15 mouse cellular contexts compared by ENCODE assay signal in the genomic region with DNA sequence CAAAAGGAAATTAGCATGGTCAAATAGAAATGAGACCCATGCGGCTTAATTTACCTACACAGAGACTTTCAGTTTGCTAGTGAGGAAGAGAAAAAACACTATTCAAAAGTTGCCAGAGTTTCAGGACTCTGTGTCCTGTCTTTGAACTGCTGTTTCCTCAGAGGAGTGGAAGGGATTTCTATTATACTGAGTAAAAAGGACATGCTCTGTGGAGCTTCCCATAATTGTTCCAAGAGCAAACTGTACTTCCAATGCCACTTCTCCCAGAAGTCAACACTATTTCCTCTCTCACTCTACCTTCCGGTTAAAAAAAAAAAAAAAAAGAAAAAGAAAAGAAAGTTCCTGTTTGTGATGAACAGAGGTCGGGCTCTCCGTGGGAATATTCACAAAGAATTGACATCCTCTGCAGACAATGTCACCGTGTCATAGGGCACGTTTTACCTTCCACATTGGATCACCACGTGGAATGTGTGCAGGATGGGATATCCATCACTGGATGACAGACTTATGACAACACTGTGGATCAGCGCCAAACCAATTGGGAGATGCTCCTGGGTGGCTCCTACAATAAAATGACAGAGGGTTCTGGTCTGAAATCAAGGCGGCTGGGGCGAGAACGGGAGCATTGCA.
DNase-seq lines count a peak whose midpoint lies in the region; ATAC-seq and TF ChIP-seq lines count a peak whose summit lies in the region.
"Had no signal": no experiment of that assay in that cellular context is flagged by ENCODE, and none has a peak within 500 bp of the region (broad histone marks: within the 10 kb centered on the region; RNA-seq: fewer than 3 reads in every experiment).

No protein-coding gene starts in this region.

- no peak for ATAC-seq in hindbrain, postnatal 0 days
- ATAC-seq in hindbrain, embryonic 16.5 days, result no peak
- ATAC-seq in midbrain, postnatal 0 days (ENCODE audit: low FRiP score), result no peak
- ATAC-seq in frontal cortex, adult (ENCODE audit: low TSS enrichment), result no peak; the same call in 1 of the 2 replicates
- ATAC-seq: CD4-positive, CD25-positive, alpha-beta regulatory T cell, adult 4 months; forebrain, embryonic 14.5 days had no signal

- TF ChIP-seq CTCF in hindbrain, postnatal 0 days (IDR thresholded peaks at IDR 0.05; ENCODE audit: low read depth), result no peak
- TF ChIP-seq CTCF in midbrain, postnatal 0 days (IDR thresholded peaks at IDR 0.05), result no peak

- H3K4me1 ChIP-seq in hindbrain, postnatal 0 days (ENCODE audit: insufficient read depth, low read length), result no peaks in the 10 kb centered on the region
- H3K4me1 ChIP-seq in hindbrain, embryonic 16.5 days (ENCODE audit: control insufficient read depth, insufficient read depth, low read depth, low read length), result no peaks in the 10 kb centered on the region
- H3K4me1 ChIP-seq in brown adipose tissue, adult 24 weeks (ENCODE audit: control insufficient read depth, insufficient read depth, insufficient read length, low read length), result peaks cover 9% of the 10 kb centered on the region
- H3K4me1 ChIP-seq in midbrain, postnatal 0 days (ENCODE audit: insufficient read depth, low read length), result no peaks in the 10 kb centered on the region
- peaks cover 5% of the 10 kb centered on the region; the same call in 1 of the 2 replicates for H3K4me1 ChIP-seq in midbrain, embryonic 10.5 days
- H3K4me1 ChIP-seq: embryonic facial prominence, embryonic 12.5 days had no signal

- no peaks in the 10 kb centered on the region for H3K36me3 ChIP-seq in hindbrain, postnatal 0 days (ENCODE audit: insufficient read depth, low read length)
- no peaks in the 10 kb centered on the region for H3K36me3 ChIP-seq in hindbrain, embryonic 16.5 days (ENCODE audit: control insufficient read depth, insufficient read depth, low read length)
- H3K36me3 ChIP-seq in midbrain, postnatal 0 days (ENCODE audit: insufficient read depth, low read length), result no peaks in the 10 kb centered on the region
- H3K36me3 ChIP-seq in midbrain, embryonic 10.5 days, result no peaks in the 10 kb centered on the region
- H3K36me3 ChIP-seq: embryonic facial prominence, embryonic 12.5 days; heart, embryonic 13.5 days had no signal

- WGBS in hindbrain, postnatal 0 days, result 70% methylated on average over 11 of the region's 11 CpGs
- WGBS in hindbrain, embryonic 16.5 days, result 73% methylated on average over 11 of the region's 11 CpGs
- WGBS in midbrain, postnatal 0 days, result 75% methylated on average over 11 of the region's 11 CpGs
- WGBS in midbrain, embryonic 10.5 days, result 80% methylated on average over 11 of the region's 11 CpGs

- no peaks in the 10 kb centered on the region for H3K9me3 ChIP-seq in hindbrain, postnatal 0 days (ENCODE audit: low read length)
- no peaks in the 10 kb centered on the region for H3K9me3 ChIP-seq in hindbrain, embryonic 16.5 days (ENCODE audit: control insufficient read depth, low read length)
- H3K9me3 ChIP-seq in midbrain, postnatal 0 days (ENCODE audit: low read length), result no peaks in the 10 kb centered on the region
- H3K9me3 ChIP-seq in midbrain, embryonic 10.5 days (replicated peaks), result no peaks in the 10 kb centered on the region
- H3K9me3 ChIP-seq: embryonic facial prominence, embryonic 12.5 days; heart, embryonic 13.5 days had no signal

- H3K27ac ChIP-seq in hindbrain, postnatal 0 days, result 0 out of 2 replicates have a peak overlapping the region, but pooled peaks have one; percentile 15
- no peak overlapping the region for H3K27ac ChIP-seq in hindbrain, embryonic 16.5 days (ENCODE audit: low read depth, low read length)
- H3K27ac ChIP-seq in brown adipose tissue, adult 24 weeks (replicated peaks; ENCODE audit: low read depth, low read length), result peak overlapping the region; percentile 93
- no peak overlapping the region for H3K27ac ChIP-seq in midbrain, postnatal 0 days (ENCODE audit: low read depth, low read length)
- H3K27ac ChIP-seq in midbrain, embryonic 10.5 days (replicated peaks), result no peak overlapping the region
- H3K27ac ChIP-seq: embryonic facial prominence, embryonic 12.5 days had no signal

- H3K9ac ChIP-seq in hindbrain, postnatal 0 days (replicated peaks; ENCODE audit: low read length), result no peak overlapping the region
- H3K9ac ChIP-seq in hindbrain, embryonic 16.5 days (ENCODE audit: low read depth, low read length), result no peak overlapping the region
- no peak overlapping the region for H3K9ac ChIP-seq in midbrain, postnatal 0 days (replicated peaks; ENCODE audit: low read length, poor library complexity, severe bottlenecking)
- H3K9ac ChIP-seq: embryonic facial prominence, embryonic 12.5 days; heart, embryonic 13.5 days had no signal

- no peak overlapping the region for H3K4me3 ChIP-seq in hindbrain, postnatal 0 days (ENCODE audit: low read length)
- H3K4me3 ChIP-seq in hindbrain, embryonic 16.5 days (ENCODE audit: low read length), result no peak overlapping the region
- H3K4me3 ChIP-seq in brown adipose tissue, adult 24 weeks (ENCODE audit: insufficient read depth, low read depth, low read length), result no peak overlapping the region
- H3K4me3 ChIP-seq in midbrain, postnatal 0 days (ENCODE audit: low read depth, low read length), result no peak overlapping the region
- H3K4me3 ChIP-seq in midbrain, embryonic 10.5 days, result no peak overlapping the region
- H3K4me3 ChIP-seq: embryonic facial prominence, embryonic 12.5 days; heart, embryonic 13.5 days had no signal

- no peak for DNase-seq in hindbrain, postnatal 0 days (ENCODE audit: low spot score)
- peak; percentile 37 for DNase-seq in heart, postnatal 4 days
- peak; percentile 38 for DNase-seq in lung, postnatal 10 days
- no peak for DNase-seq in midbrain, postnatal 0 days (ENCODE audit: low spot score)
- no peak for DNase-seq in midbrain, embryonic 10.5 days (ENCODE audit: low spot score)
- DNase-seq: cerebellum, adult 18-20 months; liver; right cerebral cortex, postnatal 4 days had no signal

- H3K27me3 ChIP-seq in hindbrain, postnatal 0 days (ENCODE audit: insufficient read depth, low read length), result no peaks in the 10 kb centered on the region
- no peaks in the 10 kb centered on the region for H3K27me3 ChIP-seq in hindbrain, embryonic 16.5 days (replicated peaks; ENCODE audit: control insufficient read depth, insufficient read depth, low read length)
- H3K27me3 ChIP-seq in midbrain, postnatal 0 days (ENCODE audit: insufficient read depth, low read length), result no peaks in the 10 kb centered on the region
- H3K27me3 ChIP-seq in midbrain, embryonic 10.5 days (ENCODE audit: low read depth, poor library complexity, severe bottlenecking), result no peaks in the 10 kb centered on the region
- H3K27me3 ChIP-seq: embryonic facial prominence, embryonic 12.5 days; heart, embryonic 13.5 days had no signal

- no peak overlapping the region for H3K4me2 ChIP-seq in hindbrain, postnatal 0 days (ENCODE audit: low read depth, low read length)
- no peak overlapping the region for H3K4me2 ChIP-seq in hindbrain, embryonic 16.5 days (ENCODE audit: low read length)
- no peak overlapping the region for H3K4me2 ChIP-seq in midbrain, postnatal 0 days (ENCODE audit: low read depth, low read length, poor library complexity, severe bottlenecking)
- H3K4me2 ChIP-seq: embryonic facial prominence, embryonic 12.5 days; heart, embryonic 13.5 days had no signal

Comparison
In these comparisons a context has a peak if more than half of its experiments do, and no peak if none do; other contexts are left out.
1. H3K27ac ChIP-seq: peak in hindbrain, postnatal 0 days (single experiment) and brown adipose tissue, adult 24 weeks (single experiment); none in hindbrain, embryonic 16.5 days (single experiment), midbrain, postnatal 0 days (single experiment) and midbrain, embryonic 10.5 days (single experiment).
2. DNase-seq: peak in heart, postnatal 4 days (single experiment) and lung, postnatal 10 days (single experiment); none in hindbrain, postnatal 0 days (single experiment), midbrain, postnatal 0 days (single experiment) and midbrain, embryonic 10.5 days (single experiment).